Mouse (Mus musculus) brain, embryonic 14.5 days (tissue): ENCODE measurements around the gene Pkib.

ENCODE experiments used
- CTCF ChIP-seq: fragments of 200-500 bp; IDR thresholded peaks from 2 replicates; pipeline ENCODE4 v1.5.1; 2012; ENCODE audit warnings: inconsistent platforms, mild to moderate bottlenecking, moderate library complexity, borderline replicate concordance; ENCODE audit not compliant: insufficient read depth, insufficient read length; ENCODE audit errors: extremely low read depth
- POLR2A ChIP-seq: fragments of 200-500 bp; IDR thresholded peaks from 2 replicates; pipeline ENCODE4 v1.6.1; 2012; ENCODE audit warnings: mild to moderate bottlenecking, inconsistent platforms, borderline replicate concordance; ENCODE audit not compliant: poor library complexity, insufficient read depth, insufficient read length, severe bottlenecking; ENCODE audit errors: extremely low read depth

- TF ChIP-seq CTCF (no peak), POLR2A (no peak)
Observed at GRCm38 (mm10) chr10:57638250-57638649, 6.5 kb downstream of the Pkib start.
